9 mouse cellular contexts compared by ENCODE assay signal in the genomic region with DNA sequence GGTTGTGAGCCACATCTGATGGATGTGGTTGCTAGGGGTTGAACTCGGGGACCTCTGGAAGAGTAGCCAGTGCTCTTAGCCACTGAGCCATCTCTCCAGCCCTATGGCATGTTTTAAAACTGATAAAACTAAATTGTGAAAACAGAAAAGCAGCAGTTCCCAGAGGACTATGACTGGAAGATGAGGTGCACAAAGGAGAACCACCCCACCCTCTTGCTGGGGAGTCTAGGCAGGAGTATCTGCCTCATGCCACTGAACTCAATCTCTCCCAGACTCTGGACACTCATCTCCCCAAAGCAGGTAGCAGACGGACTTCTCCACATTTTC. TPM values are rescaled to one million over a fixed set of nuclear protein-coding genes. Genes with fewer than 3 reads are reported as not detected.
DNase-seq lines count a peak whose midpoint lies in the region; ATAC-seq and TF ChIP-seq lines count a peak whose summit lies in the region.
"Had no signal": no experiment of that assay in that cellular context is flagged by ENCODE, and none has a peak within 500 bp of the region (broad histone marks: within the 10 kb centered on the region; RNA-seq: fewer than 3 reads in every experiment).

No protein-coding gene starts in this region.

- no peak for TF ChIP-seq CTCF in E14TG2a.4 (conservative IDR thresholded peaks at IDR 0.05; ENCODE audit: low read length)

- H3K27ac ChIP-seq in hindbrain, embryonic 10.5 days = peak overlapping the region; percentile 85
- H3K27ac ChIP-seq in hindbrain, embryonic 16.5 days (ENCODE audit: low read depth, low read length) = no peak overlapping the region
- peak overlapping the region; percentile 43; the same call in 1 of the 2 replicates for H3K27ac ChIP-seq in embryonic facial prominence, embryonic 11.5 days (replicated peaks; ENCODE audit: low read depth, low read length)
- H3K27ac ChIP-seq in limb, embryonic 15.5 days = peak overlapping the region; percentile 87

- H3K4me2 ChIP-seq in hindbrain, embryonic 16.5 days (ENCODE audit: low read length) = no peak overlapping the region
- peak overlapping the region; percentile 70; the same call in 1 of the 2 replicates for H3K4me2 ChIP-seq in embryonic facial prominence, embryonic 11.5 days (ENCODE audit: low read depth, low read length)
- peak overlapping the region; percentile 66 for H3K4me2 ChIP-seq in limb, embryonic 15.5 days

- no peaks in the 10 kb centered on the region for H3K27me3 ChIP-seq in hindbrain, embryonic 10.5 days (ENCODE audit: insufficient read depth, poor library complexity, severe bottlenecking)
- no peaks in the 10 kb centered on the region for H3K27me3 ChIP-seq in hindbrain, embryonic 16.5 days (replicated peaks; ENCODE audit: control insufficient read depth, insufficient read depth, low read length)
- no peaks in the 10 kb centered on the region for H3K27me3 ChIP-seq in E14TG2a.4 (ENCODE audit: insufficient read depth, low read length)
- no peaks in the 10 kb centered on the region for H3K27me3 ChIP-seq in embryonic facial prominence, embryonic 11.5 days (ENCODE audit: control insufficient read depth, insufficient read depth, low read length)
- no peaks in the 10 kb centered on the region for H3K27me3 ChIP-seq in limb, embryonic 15.5 days

- no peak overlapping the region for H3K9ac ChIP-seq in hindbrain, embryonic 16.5 days (ENCODE audit: low read depth, low read length)
- H3K9ac ChIP-seq in embryonic facial prominence, embryonic 11.5 days (replicated peaks; ENCODE audit: low read length) = no peak overlapping the region
- H3K9ac ChIP-seq in limb, embryonic 15.5 days = no peak overlapping the region

- 51% methylated on average over 2 of the region's 2 CpGs for WGBS in hindbrain, embryonic 10.5 days
- WGBS in hindbrain, embryonic 16.5 days = 51% methylated on average over 2 of the region's 2 CpGs
- 45% methylated on average over 2 of the region's 2 CpGs for WGBS in embryonic facial prominence, embryonic 11.5 days
- 42% methylated on average over 2 of the region's 2 CpGs for WGBS in limb, embryonic 15.5 days

- H3K9me3 ChIP-seq in hindbrain, embryonic 10.5 days = no peaks in the 10 kb centered on the region
- no peaks in the 10 kb centered on the region for H3K9me3 ChIP-seq in hindbrain, embryonic 16.5 days (ENCODE audit: control insufficient read depth, low read length)
- no peaks in the 10 kb centered on the region for H3K9me3 ChIP-seq in E14TG2a.4 (ENCODE audit: low read length)
- no peaks in the 10 kb centered on the region for H3K9me3 ChIP-seq in embryonic facial prominence, embryonic 11.5 days (replicated peaks; ENCODE audit: control insufficient read depth, low read length)
- H3K9me3 ChIP-seq in limb, embryonic 15.5 days = no peaks in the 10 kb centered on the region

- peaks cover 26% of the 10 kb centered on the region for H3K36me3 ChIP-seq in hindbrain, embryonic 10.5 days
- H3K36me3 ChIP-seq in hindbrain, embryonic 16.5 days (ENCODE audit: control insufficient read depth, insufficient read depth, low read length) = no peaks in the 10 kb centered on the region
- peaks cover 67% of the 10 kb centered on the region for H3K36me3 ChIP-seq in E14TG2a.4 (ENCODE audit: insufficient read depth, low read length)
- H3K36me3 ChIP-seq in embryonic facial prominence, embryonic 11.5 days (replicated peaks; ENCODE audit: control insufficient read depth, insufficient read depth, low read depth, low read length) = peaks cover 4% of the 10 kb centered on the region
- H3K36me3 ChIP-seq in limb, embryonic 15.5 days = peaks cover 47% of the 10 kb centered on the region

- peak overlapping the region; percentile 62 for H3K4me3 ChIP-seq in hindbrain, embryonic 10.5 days
- no peak overlapping the region for H3K4me3 ChIP-seq in hindbrain, embryonic 16.5 days (ENCODE audit: low read length)
- H3K4me3 ChIP-seq in E14TG2a.4 (replicated peaks; ENCODE audit: low read length) = peak overlapping the region; percentile 77; the same call in 1 of the 2 replicates
- no peak overlapping the region for H3K4me3 ChIP-seq in embryonic facial prominence, embryonic 11.5 days (ENCODE audit: low read depth, low read length)
- H3K4me3 ChIP-seq in limb, embryonic 15.5 days = peak overlapping the region; percentile 62

- no peak for ATAC-seq in hindbrain, embryonic 16.5 days
- ATAC-seq in embryonic facial prominence, embryonic 11.5 days (replicated peaks; ENCODE audit: insufficient number of reproducible peaks, low FRiP score, low TSS enrichment, low read depth) = no peak
- ATAC-seq in limb, embryonic 15.5 days (ENCODE audit: insufficient number of reproducible peaks, low FRiP score, low TSS enrichment, low read depth) = no peak

- H3K4me1 ChIP-seq in hindbrain, embryonic 10.5 days (replicated peaks) = peaks cover 22% of the 10 kb centered on the region
- peaks cover 12% of the 10 kb centered on the region for H3K4me1 ChIP-seq in hindbrain, embryonic 16.5 days (ENCODE audit: control insufficient read depth, insufficient read depth, low read depth, low read length)
- peaks cover 75% of the 10 kb centered on the region for H3K4me1 ChIP-seq in E14TG2a.4 (replicated peaks; ENCODE audit: low read depth, low read length)
- no peaks in the 10 kb centered on the region; the same call in 1 of the 2 replicates for H3K4me1 ChIP-seq in embryonic facial prominence, embryonic 11.5 days (ENCODE audit: control insufficient read depth, insufficient read depth, low read length)
- peaks cover 39% of the 10 kb centered on the region for H3K4me1 ChIP-seq in limb, embryonic 15.5 days

- DNase-seq in hindbrain, embryonic 10.5 days (ENCODE audit: low spot score) = no peak
- DNase-seq in embryonic facial prominence, embryonic 11.5 days (ENCODE audit: low spot score) = no peak
- DNase-seq in retina, postnatal 1 day = no peak
- no peak for DNase-seq in adrenal gland, postnatal 14 days
- DNase-seq in layer of hippocampus, adult 18-20 months (ENCODE audit: low spot score in 2 of 2) = no peak

RNA-seq across cellular contexts. Expression of gene Ticam1, which starts 0.9 kb away (rescaled TPM):
- 2.4 and 2.6 TPM in 2 replicates for polyA plus RNA-seq in hindbrain, embryonic 10.5 days (2016; fragmentation: Nextera tagmentation; extraction: Ambion mirVana)
- polyA plus RNA-seq in hindbrain, embryonic 16.5 days (2015; fragmentation: Nextera tagmentation; extraction: Ambion mirVana) = 1.5 and 1.9 TPM in 2 replicates
- polyA plus RNA-seq in embryonic facial prominence, embryonic 11.5 days (2014; fragmentation: Nextera tagmentation; extraction: Ambion mirVana) = 2.9 and 3.6 TPM in 2 replicates
- 7.1 and 8.6 TPM in 2 replicates for polyA plus RNA-seq in limb, embryonic 15.5 days (2015; fragmentation: Nextera tagmentation; extraction: Ambion mirVana)
- 18.7 and 20.9 TPM in 2 replicates for total RNA-seq in adrenal gland, postnatal 14 days (2021)
- 1 to 10 TPM; 7.9 to 8.2 TPM for total RNA-seq in layer of hippocampus, adult 18-20 months (2021)

RNA-seq across cellular contexts. Expression of gene Plin3, which starts 15.1 kb away (rescaled TPM):
- polyA plus RNA-seq in hindbrain, embryonic 10.5 days (2016; fragmentation: Nextera tagmentation; extraction: Ambion mirVana) = 50.9 and 61.6 TPM in 2 replicates
- polyA plus RNA-seq in hindbrain, embryonic 16.5 days (2015; fragmentation: Nextera tagmentation; extraction: Ambion mirVana) = 15.5 and 21.1 TPM in 2 replicates
- 33.0 and 48.5 TPM in 2 replicates for polyA plus RNA-seq in embryonic facial prominence, embryonic 11.5 days (2014; fragmentation: Nextera tagmentation; extraction: Ambion mirVana)
- polyA plus RNA-seq in limb, embryonic 15.5 days (2015; fragmentation: Nextera tagmentation; extraction: Ambion mirVana) = 94.2 and 114 TPM in 2 replicates
- total RNA-seq in adrenal gland, postnatal 14 days (2021) = 76.9 and 106 TPM in 2 replicates
- 10 to 100 TPM; 19.1 to 21.8 TPM for total RNA-seq in layer of hippocampus, adult 18-20 months (2021)

RNA-seq across cellular contexts. Expression of gene Fem1a, which starts 20.9 kb away (rescaled TPM):
- polyA plus RNA-seq in hindbrain, embryonic 10.5 days (2016; fragmentation: Nextera tagmentation; extraction: Ambion mirVana) = 13.3 and 15.5 TPM in 2 replicates
- polyA plus RNA-seq in hindbrain, embryonic 16.5 days (2015; fragmentation: Nextera tagmentation; extraction: Ambion mirVana) = 17.4 and 18.2 TPM in 2 replicates
- 10.1 and 11.6 TPM in 2 replicates for polyA plus RNA-seq in embryonic facial prominence, embryonic 11.5 days (2014; fragmentation: Nextera tagmentation; extraction: Ambion mirVana)
- 14.9 and 19.7 TPM in 2 replicates for polyA plus RNA-seq in limb, embryonic 15.5 days (2015; fragmentation: Nextera tagmentation; extraction: Ambion mirVana)
- 27.1 and 29.5 TPM in 2 replicates for total RNA-seq in adrenal gland, postnatal 14 days (2021)
- total RNA-seq in layer of hippocampus, adult 18-20 months (2021) = 10 to 100 TPM; 35.3 TPM

RNA-seq across cellular contexts. Expression of gene Arrdc5, which starts 22.6 kb away (rescaled TPM):
- polyA plus RNA-seq in hindbrain, embryonic 10.5 days (2016; fragmentation: Nextera tagmentation; extraction: Ambion mirVana) = not detected in 2 replicates
- polyA plus RNA-seq in hindbrain, embryonic 16.5 days (2015; fragmentation: Nextera tagmentation; extraction: Ambion mirVana) = not detected in 2 replicates
- not detected in 2 replicates for polyA plus RNA-seq in embryonic facial prominence, embryonic 11.5 days (2014; fragmentation: Nextera tagmentation; extraction: Ambion mirVana)
- polyA plus RNA-seq in limb, embryonic 15.5 days (2015; fragmentation: Nextera tagmentation; extraction: Ambion mirVana) = not detected in 2 replicates
- not detected in 2 replicates for total RNA-seq in adrenal gland, postnatal 14 days (2021)
- not detected for total RNA-seq in layer of hippocampus, adult 18-20 months (2021)
- total RNA-seq: megakaryocyte-erythroid progenitor cell, adult 5-6 weeks had no signal

RNA-seq across cellular contexts. Expression of gene Uhrf1, which starts 25.6 kb away (rescaled TPM):
- polyA plus RNA-seq in hindbrain, embryonic 10.5 days (2016; fragmentation: Nextera tagmentation; extraction: Ambion mirVana) = 196 and 300 TPM in 2 replicates
- polyA plus RNA-seq in hindbrain, embryonic 16.5 days (2015; fragmentation: Nextera tagmentation; extraction: Ambion mirVana) = 23.3 and 28.2 TPM in 2 replicates
- polyA plus RNA-seq in embryonic facial prominence, embryonic 11.5 days (2014; fragmentation: Nextera tagmentation; extraction: Ambion mirVana) = 118 and 119 TPM in 2 replicates
- polyA plus RNA-seq in limb, embryonic 15.5 days (2015; fragmentation: Nextera tagmentation; extraction: Ambion mirVana) = 107 and 108 TPM in 2 replicates
- total RNA-seq in adrenal gland, postnatal 14 days (2021) = 25.6 and 29.3 TPM in 2 replicates
- under 1 TPM; 0.48 to 0.50 TPM for total RNA-seq in layer of hippocampus, adult 18-20 months (2021)

Comparison
In these comparisons a context has a peak if more than half of its experiments do, and no peak if none do; other contexts are left out.
1. H3K4me3 ChIP-seq: peak in hindbrain, embryonic 10.5 days (single experiment), E14TG2a.4 (single experiment) and limb, embryonic 15.5 days (single experiment); none in hindbrain, embryonic 16.5 days (single experiment) and embryonic facial prominence, embryonic 11.5 days (single experiment).